Mouse (Mus musculus) frontal cortex, adult 2 months (tissue): ENCODE results near the gene Zfp420. TPM values are rescaled to one million over a fixed set of nuclear protein-coding genes. Genes with fewer than 3 reads are reported as not detected.

ENCODE experiments used
- DNase-seq, 2 experiments: peaks; one replicate each; pipeline ENCODE4 v3.0.0; 2022; ENCODE audit warnings: low spot score in 1 of 2; ENCODE audit errors: extremely low spot score in 1 of 2
- polyA plus RNA-seq: library from polyadenylated mRNA; depleted of rRNA; stranded (reverse); fragments of >200 nt; gene quantifications from 2 replicates; pipeline ENCODE4 v1.2.3, GENCODE M21; 2012; rRNA removed

Gene Zfp420
- polyA plus RNA-seq, 1 experiment, result 14.8 TPM

DNA sequence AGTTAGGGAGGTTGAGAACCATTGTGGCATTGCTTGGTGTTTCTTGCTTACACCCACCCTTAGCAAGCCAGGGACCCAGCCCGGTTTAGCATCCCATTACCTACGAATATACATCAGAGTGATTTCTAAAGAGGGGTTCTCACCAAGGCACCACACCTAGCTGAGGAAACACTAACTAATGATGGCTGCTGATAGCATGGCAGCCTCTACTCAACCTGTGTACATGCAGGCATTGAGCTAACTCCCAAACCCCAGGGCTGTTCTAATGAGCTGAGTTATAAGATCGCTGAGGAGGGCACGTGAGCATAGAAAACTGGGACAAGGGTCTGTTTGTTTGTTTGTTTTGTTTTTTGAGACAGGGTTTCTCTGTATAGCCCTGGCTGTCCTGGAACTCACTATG, 33.0 kb downstream of the Zfp420 start:
- DNase-seq, result no peak

DNA sequence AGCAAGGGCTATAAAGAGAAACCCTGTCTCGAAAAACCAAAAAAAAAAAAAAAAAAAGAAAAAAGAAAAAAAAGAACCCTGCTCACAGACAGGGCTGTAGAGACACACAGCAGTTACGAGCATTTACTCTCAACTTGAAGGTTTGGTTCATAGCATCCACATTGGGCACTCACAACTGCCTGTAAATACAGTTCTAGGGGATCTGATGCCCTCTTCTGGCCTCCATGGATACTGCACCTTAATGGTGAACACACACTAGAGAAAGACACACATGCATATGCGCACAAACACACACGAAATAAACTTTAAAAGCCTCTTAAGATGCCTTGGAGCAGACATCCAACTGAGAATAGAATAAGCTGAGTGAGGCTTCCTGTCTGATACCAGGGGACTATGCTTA, 38.6 kb downstream of the Zfp420 start:
- no peak for DNase-seq

DNA sequence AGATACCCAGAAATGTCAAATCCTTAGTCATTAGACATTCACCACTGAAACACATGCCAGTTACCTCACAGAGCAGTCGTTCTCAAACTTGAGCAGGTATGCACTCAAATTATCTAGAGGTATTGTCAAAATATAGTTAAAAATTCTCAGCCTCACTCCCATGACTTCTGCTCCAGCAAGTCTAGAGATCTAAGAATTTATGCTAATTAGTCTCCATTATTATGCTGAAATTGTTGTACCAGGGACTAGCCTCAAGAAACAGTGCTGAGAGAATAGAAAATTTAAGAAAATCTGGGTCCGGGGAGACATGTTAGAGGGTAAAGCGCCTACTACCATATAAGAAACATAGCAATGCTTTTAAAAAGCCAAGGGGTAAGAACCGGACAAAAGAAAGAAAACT, 44.3 kb downstream of the Zfp420 start:
- DNase-seq, result no peak

DNA sequence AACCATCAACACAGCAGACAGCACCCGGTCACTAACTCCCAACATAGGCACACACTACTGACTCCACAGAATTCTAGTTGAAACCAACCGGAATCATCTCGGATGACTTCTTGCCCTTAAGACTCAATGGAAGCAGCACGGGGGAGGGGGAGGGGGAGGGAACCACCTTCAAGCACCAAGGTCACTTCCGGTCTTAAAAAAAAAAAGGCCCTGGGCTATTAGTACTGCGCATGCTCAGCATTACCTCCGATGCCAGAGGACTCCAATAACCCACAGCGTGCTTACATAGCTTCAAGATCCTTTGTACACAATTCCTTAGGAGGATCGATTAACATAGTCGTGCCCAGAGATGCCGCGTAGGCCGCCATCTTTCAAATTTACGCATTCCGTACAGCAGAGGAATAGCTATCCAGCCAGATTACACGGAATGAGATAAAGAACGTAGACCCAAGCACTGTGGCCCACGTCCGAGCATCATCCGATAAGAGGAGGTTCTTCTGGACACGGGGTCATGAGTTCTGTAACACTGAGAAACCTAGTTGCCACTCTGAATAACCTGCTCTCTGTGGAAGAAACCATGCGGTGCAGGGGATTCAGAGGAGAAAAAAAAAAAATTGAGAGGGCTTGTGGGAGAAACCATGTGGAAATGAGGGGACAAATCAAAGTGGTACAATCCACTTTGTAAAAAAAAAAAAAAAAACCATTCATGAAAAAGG, 46.3 kb downstream of the Zfp420 start, which contains the start of gene Zfp27:
Zfp27 (minus strand) TSS at position 607 of the 716 bp plus-strand sequence.
- peak; percentile 67 to 76 for DNase-seq

DNA sequence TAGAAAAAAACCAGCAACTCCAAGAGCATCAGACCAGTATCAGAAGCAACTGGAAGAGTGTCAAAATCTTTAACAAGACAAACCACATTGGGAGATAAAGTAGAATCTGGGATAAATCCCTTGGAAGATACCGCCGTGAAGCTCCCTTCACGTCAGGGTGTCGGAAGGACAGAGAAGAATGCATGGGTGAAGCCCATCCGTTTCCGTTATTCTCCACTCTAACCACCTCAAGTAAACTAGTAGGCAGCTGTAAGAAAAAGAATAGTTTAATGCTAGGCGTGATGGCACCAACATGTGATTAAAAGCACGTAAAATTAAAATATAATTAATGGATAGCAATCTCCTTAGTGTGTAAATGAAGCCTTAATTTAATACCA, 46.9 kb downstream of the Zfp420 start:
- peak in 1 of 2 experiments; percentile 27 for DNase-seq

DNA sequence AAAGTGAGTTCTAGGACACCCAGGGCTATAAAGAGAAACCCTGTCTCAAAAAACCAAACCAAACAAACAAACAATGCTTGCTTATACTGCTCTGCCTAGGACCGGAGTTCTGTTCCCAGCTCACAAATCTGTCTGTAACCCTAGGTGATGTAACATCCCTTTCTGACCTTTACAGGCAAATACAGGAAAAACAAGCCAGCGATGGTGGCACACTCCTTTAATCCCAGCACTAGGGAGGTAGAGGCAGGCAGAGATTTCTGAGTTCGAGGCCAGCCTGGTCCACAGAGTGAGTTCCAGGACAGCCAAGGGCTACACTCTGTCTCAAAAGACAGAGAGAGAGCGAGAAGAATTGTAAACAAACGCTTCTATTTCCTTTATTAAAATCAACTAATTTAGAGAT, 47.4 kb downstream of the Zfp420 start:
- DNase-seq, result no peak

DNA sequence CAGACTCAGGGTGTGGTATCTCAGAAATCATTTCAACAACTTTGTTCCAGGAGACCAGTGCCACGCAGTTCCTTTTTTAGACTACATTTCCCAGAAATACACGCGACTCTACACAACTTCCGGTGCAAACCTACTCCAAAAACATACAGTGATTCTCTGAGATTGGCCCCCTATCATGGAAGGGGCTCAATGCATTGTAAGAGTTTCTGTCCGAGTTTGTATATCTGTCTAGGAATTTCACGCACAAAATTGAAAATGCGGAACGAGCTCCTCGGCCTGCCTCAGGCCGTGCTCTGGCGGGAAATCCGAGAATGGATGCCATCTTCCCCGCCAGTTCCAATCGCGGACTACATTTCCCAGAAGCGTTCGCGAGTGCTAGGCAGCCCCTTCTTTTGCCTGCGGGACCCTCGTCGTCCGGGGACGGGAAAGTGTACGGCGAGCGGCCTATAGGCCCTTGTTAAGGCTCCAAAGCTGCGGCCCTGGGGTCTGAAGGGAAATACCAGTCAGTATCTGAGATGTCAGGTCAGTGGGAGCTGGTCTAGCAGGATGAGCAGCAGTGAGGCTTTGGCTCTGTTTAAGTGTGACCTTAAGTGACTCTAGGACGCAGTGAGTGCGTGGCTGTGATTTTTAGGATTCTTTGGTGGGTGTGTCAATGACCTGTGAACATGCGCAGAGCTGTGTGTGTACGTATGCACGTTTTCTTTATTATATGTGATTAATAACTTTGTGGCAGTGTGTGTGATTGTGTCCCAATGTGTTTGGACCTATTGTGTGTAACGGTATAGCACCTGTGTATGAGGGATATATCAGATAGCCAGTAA, 48.6 kb downstream of the Zfp420 start, which contains the start of gene Zfp383:
Zfp383 (plus strand) TSS at position 94 of the 821 bp plus-strand sequence.
- peak; percentile 56 to 83 for DNase-seq

DNA sequence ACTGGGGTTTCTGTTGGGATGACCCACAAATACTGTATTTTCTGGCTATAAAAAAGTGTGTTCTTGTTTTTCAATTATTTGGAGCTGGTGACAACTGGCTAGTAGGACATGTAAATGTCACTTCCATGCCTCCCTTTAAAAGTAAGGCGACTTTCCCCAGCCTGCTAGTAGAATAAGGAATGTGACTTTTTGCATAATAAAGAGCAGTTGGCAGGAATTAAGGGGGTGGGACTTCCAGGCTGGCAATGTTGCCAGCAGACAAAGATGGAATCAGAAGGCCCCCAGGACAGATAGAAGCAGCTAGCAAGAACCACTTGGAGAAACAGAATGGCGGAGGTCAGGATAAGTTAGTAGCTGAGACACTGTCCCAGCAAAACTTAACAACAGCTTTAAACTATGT, 50.5 kb downstream of the Zfp420 start:
- no peak for DNase-seq

DNA sequence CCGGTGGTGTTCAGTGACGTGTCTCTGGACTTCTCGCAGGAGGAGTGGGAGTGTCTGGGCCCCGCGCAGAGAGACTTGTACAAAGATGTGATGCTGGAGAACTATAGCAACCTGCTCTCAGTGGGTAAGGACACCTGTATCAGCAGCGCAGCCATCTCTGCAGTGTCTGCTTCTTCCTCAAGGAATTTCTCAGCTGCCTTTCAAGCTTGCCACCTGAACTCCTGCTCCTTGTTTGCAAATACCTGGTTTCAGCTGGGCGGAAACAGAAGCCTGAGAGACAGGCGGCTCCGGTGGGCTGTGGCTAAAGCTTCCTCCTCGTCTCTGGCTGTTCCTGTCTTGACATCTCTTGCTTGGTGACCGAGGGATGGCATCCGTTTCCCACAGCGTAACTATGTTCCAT, 52.4 kb downstream of the Zfp420 start:
- DNase-seq, result no peak

DNA sequence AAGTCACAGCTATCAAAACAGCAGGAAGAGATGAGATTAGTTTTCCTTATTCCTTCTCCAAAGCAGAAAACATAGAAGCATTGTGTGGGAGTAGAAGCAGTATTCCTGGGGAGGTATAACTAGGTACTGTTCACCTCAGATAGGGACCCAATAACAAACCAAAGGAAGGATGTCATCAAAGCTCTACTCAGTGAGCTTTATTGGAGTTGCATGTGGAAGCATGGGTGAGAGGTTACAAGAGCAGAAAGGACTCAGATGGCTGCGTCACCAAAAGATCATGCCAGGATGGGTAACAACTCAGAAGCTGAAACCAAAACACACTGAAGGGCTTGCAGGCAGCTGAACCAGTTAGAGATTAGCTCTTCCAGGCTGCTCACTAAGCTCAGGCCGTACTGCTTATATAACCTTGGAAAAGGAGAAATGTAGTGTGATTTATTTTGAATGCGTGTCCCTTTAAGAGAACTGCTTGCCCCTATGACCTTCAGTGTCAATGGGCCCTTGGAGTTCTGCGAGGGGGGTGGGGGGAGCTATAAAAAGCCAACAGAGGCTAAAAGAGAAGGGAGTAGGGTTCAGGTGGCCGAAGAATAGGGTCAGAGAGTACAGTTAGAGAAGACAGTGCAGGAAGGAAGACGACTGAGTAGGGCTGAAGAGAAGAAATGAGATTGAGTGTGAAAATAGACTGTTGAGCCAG, 57.7 kb downstream of the Zfp420 start:
- no peak for DNase-seq

DNA sequence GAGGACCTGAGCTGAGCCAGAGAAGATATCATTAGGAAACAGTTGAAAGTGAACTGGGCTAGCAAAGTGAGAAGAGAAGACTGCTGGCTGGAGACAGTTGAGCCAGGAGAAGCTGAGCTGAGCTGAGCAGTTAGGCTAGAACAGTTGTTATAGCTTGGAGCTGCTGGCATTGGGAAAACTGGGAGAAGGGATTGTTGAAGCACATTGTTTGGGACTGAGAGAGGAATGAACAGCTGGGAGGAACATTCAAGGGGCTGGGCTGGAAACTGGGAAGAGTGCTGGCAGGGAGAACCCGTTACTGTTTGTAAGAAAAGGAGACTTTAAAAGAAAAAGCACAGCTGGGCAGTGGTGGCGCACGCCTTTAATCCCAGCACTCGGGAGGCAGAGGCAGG, 58.3 kb downstream of the Zfp420 start:
- no peak for DNase-seq

DNA sequence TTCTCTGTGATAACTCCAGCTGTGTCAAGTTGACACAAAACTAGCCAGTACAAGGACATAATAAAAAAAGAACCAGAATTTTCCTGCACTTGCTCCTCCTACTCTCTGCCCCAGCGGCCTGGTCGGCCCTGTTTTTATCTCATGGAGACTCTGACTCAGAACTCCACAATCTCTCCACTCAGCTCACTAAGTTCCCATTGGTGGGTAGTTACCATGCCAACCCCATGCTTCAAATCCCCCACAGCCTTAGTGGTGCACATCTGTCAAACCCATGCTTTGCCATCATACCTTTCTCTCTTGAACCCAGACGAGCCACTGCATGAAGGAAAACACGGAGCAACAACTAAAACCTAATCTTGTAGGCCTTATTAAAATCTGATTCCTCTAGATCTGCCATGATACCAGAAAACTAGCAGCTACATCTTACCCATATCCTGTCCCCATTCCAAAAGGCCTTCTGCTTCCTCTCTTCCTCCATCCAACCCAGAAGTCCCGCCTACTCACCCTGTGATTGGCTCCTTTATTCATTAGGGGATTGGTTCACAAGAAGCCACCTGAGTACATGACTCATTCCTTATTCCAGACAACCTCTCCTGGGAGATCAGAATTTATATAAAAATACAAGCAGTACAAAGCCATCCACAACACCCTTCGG, 61.8 kb downstream of the Zfp420 start:
- DNase-seq, result peak in 1 of 2 experiments; percentile 31

DNA sequence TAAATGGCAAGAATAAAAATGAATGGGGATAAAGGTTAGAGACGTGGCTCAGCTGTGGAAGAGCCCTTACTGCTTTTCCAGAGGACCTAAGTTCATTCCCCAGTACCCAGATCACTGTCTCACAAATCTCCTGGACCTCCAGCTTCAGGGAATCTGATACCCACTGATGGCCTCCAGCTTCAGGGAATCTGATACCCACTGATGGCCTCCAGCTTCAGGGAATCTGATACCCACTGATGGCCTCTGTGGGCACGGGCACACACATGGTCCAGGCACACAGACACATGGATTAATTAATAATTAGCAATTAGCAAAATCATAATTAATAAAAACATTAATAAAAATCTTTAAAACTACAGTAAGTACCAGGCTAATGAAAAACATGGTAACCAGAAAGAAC, 63.0 kb downstream of the Zfp420 start:
- DNase-seq, result no peak

Other genes starting within 250 kb of the Zfp420 start
- 0.10 and 0.17 TPM in 2 replicates for gene Catsperg2, start 132.9 kb upstream of the Zfp420 start, polyA plus RNA-seq
- 10.1 TPM in 2 replicates for gene Zfp84, start 91.4 kb upstream of the Zfp420 start, polyA plus RNA-seq
- 8.7 and 9.4 TPM in 2 replicates for gene Zfp30, start 76.0 kb upstream of the Zfp420 start, polyA plus RNA-seq
- gene Zfp790, start 43.9 kb upstream of the Zfp420 start, polyA plus RNA-seq, result 9.0 and 10.0 TPM in 2 replicates
- gene Zfp940, start 6.3 kb upstream of the Zfp420 start, polyA plus RNA-seq, result 11.3 and 11.8 TPM in 2 replicates
- gene Zfp27, start 46.6 kb downstream of the Zfp420 start, polyA plus RNA-seq, result 11.7 and 12.0 TPM in 2 replicates
- 8.8 and 10.4 TPM in 2 replicates for gene Zfp383, start 48.2 kb downstream of the Zfp420 start, polyA plus RNA-seq
- gene Zfp74, start 94.1 kb downstream of the Zfp420 start, polyA plus RNA-seq, result 12.1 and 13.3 TPM in 2 replicates
- 2.5 and 3.1 TPM in 2 replicates for gene Zfp568, start 124.0 kb downstream of the Zfp420 start, polyA plus RNA-seq
- gene Zfp14, start 191.4 kb downstream of the Zfp420 start, polyA plus RNA-seq, result 10.5 TPM in 2 replicates
- gene Zfp82, start 212.9 kb downstream of the Zfp420 start, polyA plus RNA-seq, result 2.6 and 3.4 TPM in 2 replicates
- gene Gm26920, start 230.4 kb downstream of the Zfp420 start, polyA plus RNA-seq, result 0.61 TPM in 1 of 2 replicates, not detected in the other
- gene Zfp566, start 230.5 kb downstream of the Zfp420 start, polyA plus RNA-seq, result 6.3 and 7.0 TPM in 2 replicates
- 34.8 and 35.4 TPM in 2 replicates for gene Zfp260, start 234.8 kb downstream of the Zfp420 start, polyA plus RNA-seq